Mouse (Mus musculus): Measurements from ENCODE around the gene Insyn1.

- TF ChIP-seq EP300 (IDR thresholded peaks at IDR 0.05; ENCODE audit: insufficient read depth, low read depth, low read length) (no peak), POLR2A (IDR thresholded peaks at IDR 0.05; ENCODE audit: insufficient read depth, low read depth, low read length) (no peak), CTCF (IDR thresholded peaks at IDR 0.05) (no peak)
These were observed 2.0 kb downstream of the Insyn1 start for GRCm38 (mm10) chr9:58490391-58490790.
